Mouse (Mus musculus) heart, embryonic 14.5 days (tissue): Measurements from ENCODE around the gene Lamc2. TPM values are rescaled to one million over a fixed set of nuclear protein-coding genes. Genes with fewer than 3 reads are reported as not detected.
"Not testable (repeated sequence)": the region's sequence is repeated elsewhere in the genome, so short reads cannot be mapped to it uniquely, and the experiment has no call there.

Experiments
- ATAC-seq: fragments of 200-750 bp; cut with Nextera tagmentation; 2 replicates; pipeline ENCODE4 v1.8.0; 2017; ENCODE audit warnings: low read depth, moderate TSS enrichment; ENCODE audit not compliant: insufficient number of reproducible peaks, insufficient read depth, low FRiP score
- H3K27ac ChIP-seq, 2 experiments: fragments of 200-500 bp in 1 of 2; fragments of 300-500 bp in 1 of 2; sonication (generic) in 1 of 2; replicated peaks in 1 of 2; 2 replicates each; pipeline ENCODE4 v1.5.1; 2012 to 2014; ENCODE audit warnings: low read depth in 2 of 2, low read length in 2 of 2, control low read depth in 1 of 2, mild to moderate bottlenecking in 1 of 2, mixed read lengths in 1 of 2; ENCODE audit not compliant: control insufficient read depth in 1 of 2, insufficient read depth in 1 of 2
- H3K27me3 ChIP-seq: fragments of 300-500 bp; sonication (generic); 2 replicates; pipeline ENCODE4 v1.6.1; 2014; ENCODE audit warnings: mild to moderate bottlenecking, low read length, control low read depth; ENCODE audit not compliant: control insufficient read depth, insufficient read depth
- H3K36me3 ChIP-seq: fragments of 300-500 bp; sonication (generic); 2 replicates; pipeline ENCODE4 v1.6.1; 2014; ENCODE audit warnings: mild to moderate bottlenecking, control low read depth, low read length, mixed read lengths; ENCODE audit not compliant: control insufficient read depth, insufficient read depth
- H3K4me1 ChIP-seq, 2 experiments: fragments of 200-500 bp in 1 of 2; fragments of 300-500 bp in 1 of 2; sonication (generic) in 1 of 2; 2 replicates each; pipeline ENCODE4 v1.6.1; 2012 to 2014; ENCODE audit warnings: low read length in 2 of 2, control low read depth in 1 of 2, mixed read lengths in 1 of 2; ENCODE audit not compliant: control insufficient read depth in 2 of 2, insufficient read depth in 2 of 2
- H3K4me2 ChIP-seq: fragments of 300-500 bp; sonication (generic); 2 replicates; pipeline ENCODE4 v1.6.1; 2014; ENCODE audit warnings: mild to moderate bottlenecking, low read length
- H3K4me3 ChIP-seq, 2 experiments: fragments of 200-500 bp in 1 of 2; fragments of 300-500 bp in 1 of 2; sonication (generic) in 1 of 2; 2 replicates each; pipeline ENCODE4 v1.5.1; 2012 to 2014; ENCODE audit warnings: low read length in 2 of 2, mild to moderate bottlenecking in 2 of 2, control low read depth in 1 of 2, low read depth in 1 of 2, moderate library complexity in 1 of 2; ENCODE audit not compliant: control insufficient read depth in 1 of 2, insufficient read depth in 1 of 2
- H3K9ac ChIP-seq: fragments of 300-500 bp; sonication (generic); 2 replicates; pipeline ENCODE4 v1.6.1; 2014; ENCODE audit warnings: mild to moderate bottlenecking, low read length
- H3K9me3 ChIP-seq: fragments of 300-500 bp; sonication (generic); 2 replicates; pipeline ENCODE4 v1.6.1; 2016; ENCODE audit warnings: low read length, control low read depth; ENCODE audit not compliant: control insufficient read depth
- WGBS: fragments of 180-500 bp; shearing (Covaris S2); extraction: QIAGEN DNeasy Blood & Tissue Kit; methylation state at CpG from one replicate; pipeline ENCODE4 v1.1.7; 2014; 5-methylcytosine and 5-hydroxymethylcytosine counted together
- polyA plus RNA-seq: library from polyadenylated mRNA; unstranded; fragments of >200 nt; fragmentation: Nextera tagmentation; extraction: Ambion mirVana; gene quantifications from 2 replicates; pipeline ENCODE4 v1.2.1, GENCODE M21; 2014

Gene Lamc2
- polyA plus RNA-seq, 1 experiment from 2014 or later = 10.5 TPM

- no peaks in the 10 kb centered on the region for H3K36me3 ChIP-seq
- H3K27ac ChIP-seq = no peak overlapping the region
- H3K9ac ChIP-seq = no peak overlapping the region
- 74% methylated on average over 5 of the region's 5 CpGs for WGBS
- no peaks in the 10 kb centered on the region for H3K27me3 ChIP-seq
- H3K9me3 ChIP-seq = no peaks in the 10 kb centered on the region
- no peak overlapping the region for H3K4me3 ChIP-seq
- peaks cover 3 to 8% of the 10 kb centered on the region in 2 experiments for H3K4me1 ChIP-seq
- no peak for ATAC-seq
- H3K4me2 ChIP-seq = no peak overlapping the region
Measured at GRCm38 (mm10) chr1:153085198-153085597, 101.0 kb downstream of the Lamc2 start.

DNA sequence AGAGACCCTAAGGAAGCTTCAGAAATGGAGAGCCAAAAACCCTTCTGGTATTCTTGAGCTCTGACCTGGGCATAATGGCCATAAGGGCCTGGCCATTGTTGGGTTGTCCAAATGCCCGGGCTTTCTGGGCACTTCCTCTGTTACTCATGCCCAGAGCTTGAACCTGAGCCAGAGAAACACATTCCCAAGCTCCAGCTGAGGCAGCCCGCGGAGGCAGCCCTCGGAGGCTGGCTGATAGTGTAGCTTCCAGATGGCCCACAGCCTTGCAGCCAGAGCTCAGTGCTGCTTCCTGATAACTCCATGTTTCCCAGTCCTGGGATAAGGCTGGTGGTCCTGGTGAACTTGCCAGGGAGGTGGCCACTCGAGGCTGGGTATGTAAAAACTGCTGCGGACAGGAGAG is 102.1 kb downstream of the Lamc2 start:
- H3K27ac ChIP-seq = 0 out of 4 replicates have a peak overlapping the region, but pooled peaks of 1 of the 2 experiments have one; percentile 14
- H3K36me3 ChIP-seq = no peaks in the 10 kb centered on the region
- WGBS = 12% methylated on average over 6 of the region's 6 CpGs
- H3K9me3 ChIP-seq = no peaks in the 10 kb centered on the region
- H3K9ac ChIP-seq = no peak overlapping the region
- H3K4me1 ChIP-seq = peaks cover 3 to 8% of the 10 kb centered on the region in 2 experiments
- ATAC-seq = peak; percentile 43; the same call in 1 of the 2 replicates
- H3K27me3 ChIP-seq = no peaks in the 10 kb centered on the region
- no peak overlapping the region for H3K4me3 ChIP-seq
- H3K4me2 ChIP-seq = peak overlapping the region; percentile 21; the same call in 1 of the 2 replicates

- H3K4me3 ChIP-seq, H3K27me3 ChIP-seq, H3K4me1 ChIP-seq, H3K9ac ChIP-seq, H3K27ac ChIP-seq, H3K9me3 ChIP-seq, H3K4me2 ChIP-seq, H3K36me3 ChIP-seq, ATAC-seq: not testable (repeated sequence)
- WGBS = 80% methylated on average over 7 of the region's 14 CpGs
Measured at GRCm38 (mm10) chr1:153083233-153083632, 103.0 kb downstream of the Lamc2 start.

- ATAC-seq = no peak
- Histone ChIP-seq H3K4me2 (no peak overlapping the region), H3K27me3 (peaks cover 27% of the 10 kb centered on the region), H3K36me3 (no peaks in the 10 kb centered on the region), H3K4me1 (no peaks in the 10 kb centered on the region; a peak in 1 of 4 replicates), H3K9me3 (no peaks in the 10 kb centered on the region), H3K27ac (no peak overlapping the region), H3K4me3 (no peak overlapping the region), H3K9ac (no peak overlapping the region)
- WGBS = 52% methylated on average over 6 of the region's 6 CpGs
Measured at GRCm38 (mm10) chr1:153075955-153076354, 110.3 kb downstream of the Lamc2 start.

GRCm38 (mm10) chr1:153075087-153075736 is 111.0 kb downstream of the Lamc2 start:
- H3K9ac ChIP-seq = no peak overlapping the region
- H3K4me1 ChIP-seq = no peaks in the 10 kb centered on the region; a peak in 1 of 4 replicates
- no peak for ATAC-seq
- no peak overlapping the region for H3K4me3 ChIP-seq
- H3K27me3 ChIP-seq = peaks cover 27% of the 10 kb centered on the region
- WGBS = 88% methylated on average over 3 of the region's 3 CpGs
- H3K9me3 ChIP-seq = no peaks in the 10 kb centered on the region
- H3K4me2 ChIP-seq = no peak overlapping the region
- H3K36me3 ChIP-seq = no peaks in the 10 kb centered on the region
- H3K27ac ChIP-seq = no peak overlapping the region

GRCm38 (mm10) chr1:153073441-153073840 is 112.8 kb downstream of the Lamc2 start:
- H3K9ac ChIP-seq = no peak overlapping the region
- 20% methylated on average over 9 of the region's 9 CpGs for WGBS
- H3K36me3 ChIP-seq = no peaks in the 10 kb centered on the region
- no peak overlapping the region for H3K27ac ChIP-seq
- peaks cover 27% of the 10 kb centered on the region for H3K27me3 ChIP-seq
- H3K4me3 ChIP-seq = no peak overlapping the region
- ATAC-seq = no peak
- H3K9me3 ChIP-seq = no peaks in the 10 kb centered on the region
- no peaks in the 10 kb centered on the region; a peak in 1 of 4 replicates for H3K4me1 ChIP-seq
- H3K4me2 ChIP-seq = no peak overlapping the region

Other genes starting within 250 kb of the Lamc2 start
- 1.0 and 1.1 TPM in 2 replicates for gene Nmnat2, start 231.5 kb downstream of the Lamc2 start, polyA plus RNA-seq
- 133 and 138 TPM in 2 replicates for gene Lamc1, start 146.3 kb upstream of the Lamc2 start, polyA plus RNA-seq
- gene Shcbp1l, start 238.7 kb upstream of the Lamc2 start, polyA plus RNA-seq = 0.40 and 0.47 TPM in 2 replicates